Mouse (Mus musculus): Measurements from ENCODE around the gene Cacna1e.

GRCm38 (mm10) chr1:154617743-154618455 is 266.4 kb downstream of the Cacna1e start:
- TF ChIP-seq EP300 (IDR thresholded peaks at IDR 0.05; ENCODE audit: low read depth) (no peak), CTCF (IDR thresholded peaks at IDR 0.05; ENCODE audit: low read depth) (no peak)

All from liver, embryonic 14.5 days (tissue).